Mouse (Mus musculus) thymus, adult 2 months (tissue): ENCODE data around the gene Tnpo2. TPM values are rescaled to one million over a fixed set of nuclear protein-coding genes. Genes with fewer than 3 reads are reported as not detected.

ENCODE experiments used
- DNase-seq: peaks from one replicate; pipeline ENCODE4 v3.0.0; 2021
- H3K27ac ChIP-seq: fragments of 200-500 bp; 2 replicates; pipeline ENCODE4 v1.5.1; 2012; ENCODE audit warnings: low read length, control low read depth; ENCODE audit not compliant: control insufficient read depth, insufficient read depth
- H3K27me3 ChIP-seq: fragments of 200-500 bp; 2 replicates; pipeline ENCODE4 v1.6.1; 2012; ENCODE audit warnings: mild to moderate bottlenecking, low read length, moderate library complexity, mixed read lengths; ENCODE audit not compliant: control insufficient read depth, insufficient read depth
- H3K36me3 ChIP-seq: fragments of 200-500 bp; 2 replicates; pipeline ENCODE4 v1.6.1; 2012; ENCODE audit warnings: mild to moderate bottlenecking, low read length, moderate library complexity; ENCODE audit not compliant: control insufficient read depth, insufficient read depth
- H3K4me1 ChIP-seq: fragments of 200-500 bp; replicated peaks from 2 replicates; pipeline ENCODE4 v1.6.1; 2012; ENCODE audit warnings: low read length; ENCODE audit not compliant: control insufficient read depth, insufficient read depth
- H3K4me3 ChIP-seq: fragments of 200-500 bp; 2 replicates; pipeline ENCODE4 v1.5.1; 2012; ENCODE audit warnings: mild to moderate bottlenecking, low read length, control low read depth, moderate library complexity; ENCODE audit not compliant: control insufficient read depth, insufficient read depth
- CTCF ChIP-seq: fragments of 200-500 bp; IDR thresholded peaks from 2 replicates; pipeline ENCODE4 v1.5.1; 2012; ENCODE audit warnings: mild to moderate bottlenecking, control low read depth, low read length, moderate library complexity, borderline replicate concordance; ENCODE audit not compliant: control insufficient read depth, poor library complexity, insufficient read depth; ENCODE audit errors: extremely low read depth
- POLR2A ChIP-seq: fragments of 200-500 bp; IDR thresholded peaks from 2 replicates; pipeline ENCODE4 v1.6.1; 2012; ENCODE audit warnings: mild to moderate bottlenecking, low read length, control low read depth, moderate library complexity; ENCODE audit not compliant: control insufficient read depth, poor library complexity, insufficient read depth; ENCODE audit errors: extremely low read depth
- whole genome bisulfite sequencing: fragments of 180-500 bp; shearing (Covaris S2); methylation state at CpG from one replicate; pipeline ENCODE4 v1.1.7; 2018; 5-methylcytosine and 5-hydroxymethylcytosine counted together
- polyA plus RNA-seq: library from polyadenylated mRNA; depleted of rRNA; stranded (reverse); fragments of >200 nt; gene quantifications from 2 replicates; pipeline ENCODE4 v1.2.3, GENCODE M21; 2012; rRNA removed

Gene Tnpo2
- polyA plus RNA-seq, 1 experiment = 138 TPM

- 96% methylated on average over 7 of the region's 7 CpGs for WGBS
- no peak for TF ChIP-seq POLR2A
- TF ChIP-seq CTCF = no peak
- Histone ChIP-seq H3K4me3 (no peak overlapping the region), H3K27me3 (no peaks in the 10 kb centered on the region), H3K4me1 (0 out of 2 replicates have a peak, but pooled peaks cover 2% of the 10 kb centered on the region), H3K36me3 (peaks cover 57% of the 10 kb centered on the region), H3K27ac (no peak overlapping the region)
- DNase-seq = no peak
Observed at GRCm38 (mm10) chr8:85095566-85095965, 58.9 kb downstream of the Tnpo2 start.

- peaks cover 51% of the 10 kb centered on the region for H3K36me3 ChIP-seq
- WGBS = 94% methylated on average over 16 of the region's 16 CpGs
Observed at GRCm38 (mm10) chr8:85096196-85096595, 59.5 kb downstream of the Tnpo2 start.

GRCm38 (mm10) chr8:85096850-85097249 is 60.1 kb downstream of the Tnpo2 start:
- WGBS = 93% methylated on average over 4 of the region's 4 CpGs
- Histone ChIP-seq H3K27me3 (no peaks in the 10 kb centered on the region), H3K27ac (no peak overlapping the region), H3K4me1 (0 out of 2 replicates have a peak, but pooled peaks cover 2% of the 10 kb centered on the region), H3K4me3 (no peak overlapping the region), H3K36me3 (peaks cover 51% of the 10 kb centered on the region)
- TF ChIP-seq CTCF = no peak
- TF ChIP-seq POLR2A = no peak
- no peak for DNase-seq

More at GRCm38 (mm10) chr8:85096196-85096595, 59.5 kb downstream of the Tnpo2 start:
- no peak overlapping the region for H3K4me3 ChIP-seq
- DNase-seq = no peak
- TF ChIP-seq POLR2A = no peak
- no peak for TF ChIP-seq CTCF
- no peaks in the 10 kb centered on the region for H3K27me3 ChIP-seq
- H3K4me1 ChIP-seq = 0 out of 2 replicates have a peak, but pooled peaks cover 2% of the 10 kb centered on the region
- H3K27ac ChIP-seq = no peak overlapping the region

GRCm38 (mm10) chr8:85100076-85100665 is 63.5 kb downstream of the Tnpo2 start:
- 72% methylated on average over 4 of the region's 4 CpGs for WGBS
- no peak for DNase-seq
- Histone ChIP-seq H3K36me3 (peaks cover 29% of the 10 kb centered on the region), H3K4me1 (0 out of 2 replicates have a peak, but pooled peaks cover 2% of the 10 kb centered on the region), H3K27me3 (no peaks in the 10 kb centered on the region), H3K27ac (no peak overlapping the region), H3K4me3 (no peak overlapping the region)
- TF ChIP-seq POLR2A (no peak), CTCF (no peak)

Other genes starting within 250 kb of the Tnpo2 start
- 17.7 and 18.2 TPM in 2 replicates for gene Nfix, start 236.6 kb upstream of the Tnpo2 start, polyA plus RNA-seq
- 2.2 TPM in 2 replicates for gene Dand5, start 214.1 kb upstream of the Tnpo2 start, polyA plus RNA-seq
- 52.9 and 60.6 TPM in 2 replicates for gene Gadd45gip1, start 205.4 kb upstream of the Tnpo2 start, polyA plus RNA-seq
- 109 and 117 TPM in 2 replicates for gene Rad23a, start 196.2 kb upstream of the Tnpo2 start, polyA plus RNA-seq
- gene Calr, start 190.0 kb upstream of the Tnpo2 start, polyA plus RNA-seq = 182 and 186 TPM in 2 replicates
- gene Farsa, start 179.9 kb upstream of the Tnpo2 start, polyA plus RNA-seq = 93.5 and 103 TPM in 2 replicates
- 9.4 and 11.6 TPM in 2 replicates for gene Syce2, start 164.8 kb upstream of the Tnpo2 start, polyA plus RNA-seq
- 78.7 and 85.2 TPM in 2 replicates for gene Gcdh, start 143.0 kb upstream of the Tnpo2 start, polyA plus RNA-seq
- 0.13 and 0.23 TPM in 2 replicates for gene Klf1, start 135.0 kb upstream of the Tnpo2 start, polyA plus RNA-seq
- gene Dnase2a, start 128.4 kb upstream of the Tnpo2 start, polyA plus RNA-seq = 16.4 and 23.8 TPM in 2 replicates
- gene Mast1, start 99.6 kb upstream of the Tnpo2 start, polyA plus RNA-seq = 0.35 and 0.36 TPM in 2 replicates
- gene Rtbdn, start 89.9 kb upstream of the Tnpo2 start, polyA plus RNA-seq = 0.13 and 0.17 TPM in 2 replicates
- 4.3 TPM in 1 of 2 replicates, not detected in the other for gene Gm49661, start 67.5 kb upstream of the Tnpo2 start, polyA plus RNA-seq
- gene Prdx2, start 67.3 kb upstream of the Tnpo2 start, polyA plus RNA-seq = 162 and 183 TPM in 2 replicates
- gene Rnaseh2a, start 67.1 kb upstream of the Tnpo2 start, polyA plus RNA-seq = 69.4 and 76.1 TPM in 2 replicates
- gene Junb, start 58.2 kb upstream of the Tnpo2 start, polyA plus RNA-seq = 125 and 128 TPM in 2 replicates
- 7.2 and 7.4 TPM in 2 replicates for gene Hook2, start 46.3 kb upstream of the Tnpo2 start, polyA plus RNA-seq
- 0.66 and 0.67 TPM in 2 replicates for gene Best2, start 22.4 kb upstream of the Tnpo2 start, polyA plus RNA-seq
- 139 and 152 TPM in 2 replicates for gene Asna1, start 11.6 kb upstream of the Tnpo2 start, polyA plus RNA-seq
- gene Trir, start 10.1 kb upstream of the Tnpo2 start, polyA plus RNA-seq = 172 and 173 TPM in 2 replicates
- 25.0 and 29.3 TPM in 2 replicates for gene Fbxw9, start 23.1 kb downstream of the Tnpo2 start, polyA plus RNA-seq
- gene Gm5741, start 31.1 kb downstream of the Tnpo2 start, polyA plus RNA-seq = 1.4 TPM in 1 of 2 replicates, not detected in the other
- 105 TPM in 2 replicates for gene Dhps, start 34.8 kb downstream of the Tnpo2 start, polyA plus RNA-seq
- 123 and 141 TPM in 2 replicates for gene Wdr83os, start 43.8 kb downstream of the Tnpo2 start, polyA plus RNA-seq
- gene Wdr83, start 44.4 kb downstream of the Tnpo2 start, polyA plus RNA-seq = 51.9 and 56.3 TPM in 2 replicates
- 191 and 210 TPM in 2 replicates for gene Man2b1, start 46.4 kb downstream of the Tnpo2 start, polyA plus RNA-seq
- gene Zfp791, start 86.2 kb downstream of the Tnpo2 start, polyA plus RNA-seq = 0.12 and 0.22 TPM in 2 replicates
- not detected in 2 replicates for gene Cks1brt, start 115.0 kb downstream of the Tnpo2 start, polyA plus RNA-seq
- not detected in 2 replicates for gene Olfr371, start 189.1 kb downstream of the Tnpo2 start, polyA plus RNA-seq